Mouse (Mus musculus): Measurements from ENCODE around the gene Nudt16l1. TPM values are rescaled to one million over a fixed set of nuclear protein-coding genes. Genes with fewer than 3 reads are reported as not detected.

Gene Nudt16l1
- total RNA-seq, 2 experiments from 2014 or later = 105 to 110 TPM

- DNase-seq (ENCODE audit: low spot score in 2 of 2) = no peak
Measured at GRCm38 (mm10) chr16:4912907-4913782, 25.4 kb upstream of the Nudt16l1 start.

DNA sequence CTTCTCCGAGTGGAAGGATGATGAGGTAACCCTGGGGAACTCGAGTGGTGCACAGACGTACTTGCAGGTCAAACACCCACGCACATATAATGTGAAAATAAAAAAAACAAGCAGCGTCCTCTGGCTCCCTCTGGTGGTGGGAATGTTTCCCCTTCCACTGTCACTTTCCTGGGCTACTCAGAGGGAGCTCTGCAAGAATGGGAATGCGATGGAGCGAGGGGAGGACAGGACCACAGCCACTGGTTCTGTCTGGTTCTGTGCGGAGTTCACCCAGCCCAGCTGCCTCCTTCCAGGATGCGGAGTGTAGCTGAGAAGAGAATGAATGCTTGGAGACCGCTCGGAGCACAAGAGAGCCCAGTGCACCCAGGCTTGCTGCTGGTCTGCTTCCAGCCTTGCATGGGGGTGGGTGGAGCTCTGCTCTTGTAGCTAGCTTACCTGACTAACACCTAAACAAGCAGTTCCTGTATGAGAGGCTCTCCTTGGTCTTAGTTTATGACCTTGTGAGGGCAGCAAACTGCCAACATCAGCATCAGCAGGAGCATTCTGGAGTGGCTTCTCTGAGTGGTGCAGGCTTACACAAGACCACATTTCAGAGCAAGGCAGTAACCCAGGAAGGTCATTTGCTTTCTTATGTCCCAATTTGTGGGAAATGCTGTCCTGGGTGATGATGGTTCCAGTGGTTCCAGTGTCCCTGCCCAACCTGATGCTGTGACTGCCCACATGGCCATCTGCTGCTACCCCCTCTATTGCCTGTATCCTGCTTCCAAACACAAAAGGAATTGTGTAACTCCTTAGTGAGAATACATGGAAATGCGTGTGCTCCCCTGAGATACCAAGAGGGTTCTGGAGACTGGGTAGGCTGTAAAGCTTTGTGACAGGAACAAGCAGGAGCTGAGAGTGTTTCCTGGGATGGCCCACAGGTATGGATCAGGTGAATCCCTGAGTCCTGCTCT lies 24.5 kb upstream of the Nudt16l1 start:
- DNase-seq (ENCODE audit: low spot score in 2 of 2) = peak; percentile 62 to 63

- DNase-seq (ENCODE audit: low spot score in 2 of 2) = no peak
Measured at GRCm38 (mm10) chr16:4915931-4916330, 22.6 kb upstream of the Nudt16l1 start.

- no peak for DNase-seq (ENCODE audit: low spot score in 2 of 2)
Measured at GRCm38 (mm10) chr16:4916608-4917007, 22.0 kb upstream of the Nudt16l1 start.

GRCm38 (mm10) chr16:4920556-4920955 lies 18.0 kb upstream of the Nudt16l1 start:
- no peak for DNase-seq (ENCODE audit: low spot score in 2 of 2)

DNA sequence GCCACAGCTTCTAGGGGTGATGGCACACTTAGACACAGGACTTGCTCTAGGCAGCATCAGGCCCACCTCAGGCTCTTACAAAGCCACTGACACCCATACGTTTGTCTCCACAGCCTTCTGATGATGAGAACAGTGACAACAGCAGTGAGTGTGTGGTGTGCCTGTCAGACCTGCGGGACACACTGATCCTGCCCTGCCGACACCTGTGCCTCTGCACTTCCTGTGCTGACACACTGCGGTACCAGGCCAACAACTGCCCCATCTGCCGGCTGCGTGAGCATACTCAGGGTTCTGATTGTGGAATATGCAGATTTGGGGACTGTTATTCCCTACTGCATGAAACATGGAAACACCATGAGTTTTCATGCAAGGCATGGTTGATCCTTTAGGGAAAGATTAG lies 16.1 kb upstream of the Nudt16l1 start:
- DNase-seq (ENCODE audit: low spot score in 2 of 2) = no peak

GRCm38 (mm10) chr16:4923996-4924395 lies 14.6 kb upstream of the Nudt16l1 start:
- DNase-seq (ENCODE audit: low spot score in 2 of 2) = no peak

DNA sequence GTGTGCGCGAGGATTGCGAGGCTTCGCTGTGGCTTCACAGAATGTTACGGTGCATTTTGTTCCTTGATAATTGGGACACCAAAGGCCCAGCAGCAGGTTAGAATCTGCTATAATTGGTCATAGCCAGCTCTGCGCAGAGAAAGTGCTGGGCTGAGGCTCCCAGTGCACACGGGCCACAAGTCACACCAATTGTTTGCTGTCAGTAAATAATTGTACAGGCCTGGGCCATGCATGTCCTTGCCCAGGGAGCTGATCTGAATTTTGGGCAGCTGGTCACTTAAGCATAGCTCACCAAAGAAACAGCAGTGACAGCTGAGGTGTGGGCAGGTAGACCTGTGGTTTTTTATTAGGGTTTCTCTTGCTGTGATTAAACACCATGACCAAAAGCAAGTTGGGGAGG lies 10.6 kb upstream of the Nudt16l1 start:
- no peak for DNase-seq (ENCODE audit: low spot score in 2 of 2)

GRCm38 (mm10) chr16:4928474-4928873 lies 10.1 kb upstream of the Nudt16l1 start:
- no peak for DNase-seq (ENCODE audit: low spot score in 2 of 2)

DNA sequence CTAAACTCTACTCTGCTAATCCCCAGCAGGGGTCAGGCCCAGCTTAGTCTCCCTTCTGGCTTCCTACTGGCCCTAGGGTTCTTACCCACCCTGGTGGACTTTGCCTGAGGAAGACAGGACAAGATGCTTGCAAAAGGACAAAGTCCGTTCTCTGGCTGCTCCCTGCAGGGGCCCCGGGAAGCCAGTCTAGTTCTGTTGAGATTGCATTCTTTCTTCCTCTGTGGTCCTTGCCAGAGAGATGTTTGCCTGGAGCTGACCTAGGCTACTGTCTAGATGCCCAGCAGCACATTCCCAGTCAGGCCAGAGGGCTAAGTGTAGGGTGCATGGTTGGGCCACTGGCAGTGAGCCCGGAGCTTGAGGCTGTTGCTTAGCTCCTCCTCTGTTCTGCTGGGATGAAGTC lies 6.1 kb upstream of the Nudt16l1 start:
- DNase-seq (ENCODE audit: low spot score in 2 of 2) = no peak

GRCm38 (mm10) chr16:4935430-4935829 lies 3.1 kb upstream of the Nudt16l1 start:
- DNase-seq (ENCODE audit: low spot score in 2 of 2) = no peak

DNA sequence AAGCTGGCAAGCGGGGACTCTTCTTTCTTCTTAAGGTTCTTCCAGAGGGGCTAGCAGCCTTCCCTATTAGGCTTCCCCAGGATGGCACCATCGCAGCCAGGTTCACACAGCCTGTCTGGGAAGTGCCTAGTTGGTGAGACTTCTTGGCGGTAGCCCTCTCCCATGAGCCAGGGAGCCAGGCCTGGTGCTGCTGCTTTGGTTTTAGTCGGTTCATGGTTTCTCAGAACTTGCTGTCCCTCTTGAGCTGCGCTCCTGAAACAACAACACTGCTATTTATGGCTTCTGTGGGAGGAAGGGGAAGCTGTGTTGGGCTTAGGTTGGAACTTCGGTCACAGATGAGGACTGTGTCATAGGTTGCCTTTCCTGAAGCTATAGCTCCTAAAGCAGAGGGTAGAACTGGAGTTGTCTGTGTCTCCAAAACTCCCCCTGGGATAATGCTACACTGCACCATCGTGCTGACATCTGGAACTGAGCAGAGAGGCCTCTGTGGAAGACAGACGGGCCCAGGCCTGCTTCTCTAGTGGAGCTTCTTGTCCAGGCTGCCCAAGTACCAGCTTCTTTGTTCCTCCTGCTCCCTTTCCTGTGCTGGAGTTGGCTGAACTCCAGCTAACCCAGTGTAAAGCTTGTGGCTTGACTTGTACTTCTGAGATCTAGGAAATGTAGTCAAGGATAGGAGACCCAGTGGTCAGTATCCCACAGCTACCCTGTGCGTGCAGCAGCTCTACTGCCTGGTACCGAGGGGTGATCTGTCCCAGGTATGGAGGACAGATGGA lies 2.4 kb upstream of the Nudt16l1 start:
- DNase-seq (ENCODE audit: low spot score in 2 of 2) = no peak

DNA sequence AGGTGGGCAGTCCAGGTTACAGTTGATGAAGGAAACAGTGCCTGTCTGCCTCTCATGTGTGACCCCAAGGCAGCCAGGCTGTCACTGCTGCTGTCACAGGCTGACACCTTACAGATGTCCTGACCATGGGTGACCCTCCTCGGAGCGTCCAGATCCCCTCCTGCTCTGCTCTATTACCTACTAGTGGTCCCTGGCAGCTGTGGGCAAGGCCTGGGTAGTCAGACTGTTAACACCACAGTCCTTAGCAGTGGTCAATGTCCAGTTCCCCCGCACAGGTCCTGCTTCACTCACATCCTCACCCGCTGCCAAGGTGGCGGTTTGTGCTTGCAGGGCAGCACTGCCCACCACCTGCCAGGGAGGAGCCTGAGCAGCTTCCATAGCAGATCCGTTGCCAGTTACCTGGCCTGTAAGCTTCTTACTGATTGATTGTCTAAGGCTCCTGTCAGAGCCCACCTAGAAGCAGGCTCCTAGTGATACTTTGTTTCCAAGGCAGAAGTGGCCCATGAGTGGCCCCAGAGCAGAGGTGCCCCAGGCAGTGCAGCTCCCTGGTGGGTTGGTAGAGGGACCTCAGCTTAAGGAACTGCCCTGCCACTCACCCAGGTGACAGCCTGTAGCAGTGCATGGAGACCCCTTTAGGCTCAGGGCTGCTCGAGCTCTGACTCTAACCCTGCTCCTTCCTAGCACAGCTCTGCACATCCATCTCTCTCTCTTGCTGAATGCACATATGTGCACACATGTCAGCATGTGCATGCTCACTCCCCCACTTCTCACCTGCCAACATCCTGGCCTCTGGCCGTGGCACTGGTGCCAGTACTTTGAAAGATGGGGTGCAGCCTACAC lies 990 bp upstream of the Nudt16l1 start:
- no peak for DNase-seq (ENCODE audit: low spot score in 2 of 2)

DNA sequence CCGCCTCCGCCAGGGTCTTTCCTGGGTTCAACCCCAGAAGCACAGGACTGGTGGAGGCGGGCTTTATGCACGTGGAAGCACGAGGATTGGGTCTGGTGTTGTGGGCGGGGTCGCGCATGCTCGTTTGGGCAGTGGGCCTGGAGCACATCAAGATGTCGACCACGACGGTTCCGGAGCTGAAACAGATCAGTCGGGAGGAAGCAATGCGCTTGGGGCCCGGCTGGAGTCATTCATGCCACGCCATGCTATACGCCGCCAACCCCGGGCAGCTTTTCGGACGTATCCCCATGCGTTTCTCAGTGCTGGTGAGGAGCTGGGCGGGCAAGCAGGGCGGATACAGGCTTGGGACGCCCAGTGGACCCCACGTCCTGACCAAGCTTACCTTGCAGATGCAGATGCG lies 428 bp downstream of the Nudt16l1 start:
- peak; percentile 95 for DNase-seq (ENCODE audit: low spot score in 2 of 2)

DNA sequence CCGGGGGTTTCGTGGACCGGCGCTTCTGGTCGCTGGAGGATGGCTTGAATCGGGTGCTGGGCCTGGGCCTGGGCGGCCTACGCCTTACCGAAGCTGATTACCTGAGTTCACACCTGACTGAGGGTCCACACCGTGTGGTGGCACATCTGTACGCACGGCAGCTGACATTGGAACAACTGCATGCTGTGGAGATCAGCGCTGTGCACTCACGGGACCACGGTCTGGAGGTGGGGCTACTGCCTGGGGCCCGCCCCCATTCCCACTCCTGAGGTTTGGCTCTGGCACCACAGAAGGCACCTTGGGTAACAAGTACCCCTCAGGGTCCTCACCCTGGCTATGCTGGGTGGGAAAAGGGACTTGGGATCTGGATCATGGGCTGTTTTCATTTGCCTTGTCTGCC lies 851 bp downstream of the Nudt16l1 start:
- DNase-seq (ENCODE audit: low spot score in 2 of 2) = no peak

DNA sequence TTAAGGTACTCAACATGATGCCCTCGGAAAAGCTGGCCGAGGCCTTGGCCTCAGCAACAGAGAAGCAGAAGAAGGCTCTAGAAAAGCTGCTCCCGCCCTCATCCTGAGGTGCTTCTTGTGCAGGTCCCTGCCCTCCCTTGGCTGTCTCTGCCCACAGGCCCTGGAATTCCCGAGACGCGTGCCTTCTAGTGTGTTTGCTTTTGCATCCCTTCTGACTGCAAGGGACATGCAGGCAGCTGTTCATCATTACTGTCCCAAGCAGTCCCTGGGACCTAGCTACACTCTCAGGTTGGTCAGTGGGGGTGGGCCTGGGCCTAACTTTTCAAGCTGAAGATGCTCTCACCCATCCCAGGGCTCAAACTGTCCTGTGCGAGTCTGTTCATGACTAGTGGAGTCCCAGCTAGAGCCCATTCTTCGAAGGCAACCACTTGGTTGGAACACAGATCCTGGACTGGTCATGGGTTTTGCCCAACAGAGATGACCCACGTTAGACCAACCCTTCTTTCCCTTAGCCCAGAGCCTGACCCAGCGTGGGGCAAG lies 1.8 kb downstream of the Nudt16l1 start:
- no peak for DNase-seq (ENCODE audit: low spot score in 2 of 2)

GRCm38 (mm10) chr16:4941016-4941415 lies 2.5 kb downstream of the Nudt16l1 start:
- DNase-seq (ENCODE audit: low spot score in 2 of 2) = no peak

GRCm38 (mm10) chr16:4942868-4943267 lies 4.3 kb downstream of the Nudt16l1 start:
- no peak for DNase-seq (ENCODE audit: low spot score in 2 of 2)

- no peak for DNase-seq (ENCODE audit: low spot score in 2 of 2)
Measured at GRCm38 (mm10) chr16:4943431-4943830, 4.9 kb downstream of the Nudt16l1 start.

DNA sequence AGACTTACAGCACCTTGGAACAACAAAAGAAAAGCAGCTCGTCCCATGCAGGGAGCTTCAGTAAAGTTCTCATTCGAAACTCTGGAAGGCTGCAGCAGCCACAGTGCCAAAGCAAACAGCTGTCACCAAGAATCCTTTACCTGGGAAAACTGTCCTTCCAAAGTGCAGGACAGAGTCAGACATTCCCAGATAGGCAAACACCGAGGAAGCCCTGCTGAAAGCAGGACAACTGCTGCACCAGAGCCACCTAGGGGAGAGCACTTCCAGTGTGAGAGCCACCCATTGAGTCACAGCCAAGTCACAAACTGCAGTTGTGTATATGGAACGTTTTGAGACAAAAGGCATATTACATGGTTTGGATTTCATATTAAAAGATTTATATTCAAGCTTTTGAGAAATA lies 6.9 kb downstream of the Nudt16l1 start:
- no peak for DNase-seq (ENCODE audit: low spot score in 2 of 2)

Measured in adrenal gland, postnatal 4 days (tissue).